ENCODE assay signal across 18 mouse cellular contexts in the genomic region with DNA sequence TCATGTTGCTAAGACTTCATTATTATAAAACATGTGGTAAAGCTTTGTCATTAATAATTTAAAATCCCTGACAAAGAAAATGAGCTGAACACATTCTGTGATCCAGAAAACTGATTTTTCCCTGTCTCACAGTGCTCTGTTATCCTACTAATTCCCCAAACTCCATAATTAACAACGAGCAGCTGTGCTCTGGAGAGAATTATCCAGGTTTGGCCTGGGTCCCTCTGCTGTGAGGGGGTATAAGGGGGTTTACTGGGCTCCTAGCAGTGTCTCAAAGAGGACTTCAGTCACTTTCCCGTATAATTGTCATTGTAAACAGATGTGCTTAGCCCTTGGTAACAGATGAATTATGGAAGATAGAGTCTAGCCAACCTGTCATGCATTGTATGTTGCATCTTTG.
DNase-seq lines count a peak whose midpoint lies in the region; ATAC-seq and TF ChIP-seq lines count a peak whose summit lies in the region.
"Had no signal": no experiment of that assay in that cellular context is flagged by ENCODE, and none has a peak within 500 bp of the region (broad histone marks: within the 10 kb centered on the region; RNA-seq: fewer than 3 reads in every experiment).

No protein-coding gene starts in this region.

- 29% methylated on average over 2 of the region's 2 CpGs for WGBS in hindbrain, embryonic 13.5 days
- WGBS in hindbrain, postnatal 0 days = 32% methylated on average over 2 of the region's 2 CpGs
- 28% methylated on average over 2 of the region's 2 CpGs for WGBS in embryonic facial prominence, embryonic 14.5 days
- 22% methylated on average over 2 of the region's 2 CpGs for WGBS in forebrain, embryonic 15.5 days
- 18% methylated on average over 2 of the region's 2 CpGs for WGBS in neural tube, embryonic 14.5 days

- H3K4me1 ChIP-seq in hindbrain, embryonic 13.5 days (replicated peaks) = peaks cover 64% of the 10 kb centered on the region
- H3K4me1 ChIP-seq in hindbrain, postnatal 0 days (ENCODE audit: insufficient read depth, low read length) = peaks cover 16% of the 10 kb centered on the region; the same call in 1 of the 2 replicates
- H3K4me1 ChIP-seq in embryonic facial prominence, embryonic 14.5 days (ENCODE audit: control insufficient read depth, insufficient read depth, low read length) = peaks cover 38% of the 10 kb centered on the region
- peaks cover 43% of the 10 kb centered on the region for H3K4me1 ChIP-seq in forebrain, embryonic 15.5 days
- peaks cover 42% of the 10 kb centered on the region for H3K4me1 ChIP-seq in neural tube, embryonic 14.5 days (ENCODE audit: control insufficient read depth, insufficient read depth, low read length)

- H3K9me3 ChIP-seq in hindbrain, embryonic 13.5 days = no peaks in the 10 kb centered on the region
- no peaks in the 10 kb centered on the region for H3K9me3 ChIP-seq in hindbrain, postnatal 0 days (ENCODE audit: low read length)
- H3K9me3 ChIP-seq in embryonic facial prominence, embryonic 14.5 days (ENCODE audit: control insufficient read depth, low read length) = no peaks in the 10 kb centered on the region
- H3K9me3 ChIP-seq in forebrain, embryonic 15.5 days = no peaks in the 10 kb centered on the region
- H3K9me3 ChIP-seq in neural tube, embryonic 14.5 days (ENCODE audit: control insufficient read depth, low read length) = no peaks in the 10 kb centered on the region

- ATAC-seq in hindbrain, embryonic 13.5 days (ENCODE audit: low FRiP score) = peak; percentile 30; the same call in 1 of the 2 replicates
- ATAC-seq in hindbrain, postnatal 0 days = no peak
- no peak for ATAC-seq in embryonic facial prominence, embryonic 14.5 days (ENCODE audit: low read depth)
- no peak for ATAC-seq in forebrain, embryonic 15.5 days (replicated peaks)
- peak; percentile 15; the same call in 1 of the 2 replicates for ATAC-seq in neural tube, embryonic 14.5 days (ENCODE audit: low read depth)
- ATAC-seq: CD4-positive, CD25-positive, alpha-beta regulatory T cell, adult 4 months; intestine, embryonic 16.5 days had no signal

- H3K9ac ChIP-seq in hindbrain, embryonic 13.5 days = no peak overlapping the region
- no peak overlapping the region for H3K9ac ChIP-seq in hindbrain, postnatal 0 days (replicated peaks; ENCODE audit: low read length)
- H3K9ac ChIP-seq in embryonic facial prominence, embryonic 14.5 days (ENCODE audit: low read depth, low read length) = no peak overlapping the region
- H3K9ac ChIP-seq in forebrain, embryonic 15.5 days (replicated peaks) = no peak overlapping the region
- no peak overlapping the region for H3K9ac ChIP-seq in neural tube, embryonic 14.5 days (replicated peaks; ENCODE audit: low read depth, low read length)

- no peak for TF ChIP-seq CTCF in hindbrain, postnatal 0 days (IDR thresholded peaks at IDR 0.05; ENCODE audit: low read depth)

- no peaks in the 10 kb centered on the region for H3K36me3 ChIP-seq in hindbrain, embryonic 13.5 days
- H3K36me3 ChIP-seq in hindbrain, postnatal 0 days (ENCODE audit: insufficient read depth, low read length) = no peaks in the 10 kb centered on the region
- no peaks in the 10 kb centered on the region for H3K36me3 ChIP-seq in embryonic facial prominence, embryonic 14.5 days (ENCODE audit: control insufficient read depth, insufficient read depth, low read length)
- H3K36me3 ChIP-seq in forebrain, embryonic 15.5 days = no peaks in the 10 kb centered on the region
- no peaks in the 10 kb centered on the region for H3K36me3 ChIP-seq in neural tube, embryonic 14.5 days (ENCODE audit: control insufficient read depth, insufficient read depth, low read length)

- H3K27ac ChIP-seq in hindbrain, embryonic 13.5 days = peak overlapping the region; percentile 81
- H3K27ac ChIP-seq in hindbrain, postnatal 0 days = no peak overlapping the region; the same call in 1 of the 2 replicates
- H3K27ac ChIP-seq in embryonic facial prominence, embryonic 14.5 days (replicated peaks; ENCODE audit: low read depth, low read length) = peak overlapping the region; percentile 53
- H3K27ac ChIP-seq in forebrain, embryonic 15.5 days (replicated peaks) = peak overlapping the region; percentile 38
- H3K27ac ChIP-seq in neural tube, embryonic 14.5 days (ENCODE audit: low read depth, low read length) = peak overlapping the region; percentile 52; the same call in 1 of the 2 replicates

- no peak overlapping the region for H3K4me2 ChIP-seq in hindbrain, embryonic 13.5 days
- H3K4me2 ChIP-seq in hindbrain, postnatal 0 days (ENCODE audit: low read depth, low read length) = no peak overlapping the region
- no peak overlapping the region for H3K4me2 ChIP-seq in embryonic facial prominence, embryonic 14.5 days (ENCODE audit: low read depth, low read length)
- H3K4me2 ChIP-seq in forebrain, embryonic 15.5 days (replicated peaks) = no peak overlapping the region
- H3K4me2 ChIP-seq in neural tube, embryonic 14.5 days (ENCODE audit: low read depth, low read length) = no peak overlapping the region

- DNase-seq in hindbrain, postnatal 0 days (ENCODE audit: low spot score) = no peak
- DNase-seq in embryonic facial prominence, embryonic 14.5 days (ENCODE audit: low spot score) = peak; percentile 47
- no peak for DNase-seq in right cerebral cortex, adult 2 months (ENCODE audit: low spot score in 2 of 2)
- DNase-seq in urinary bladder, adult 2 months (ENCODE audit: low spot score) = no peak
- DNase-seq: adrenal gland, adult 8-10 months; cerebellum, adult 2 months; heart, adult 18-20 months; kidney, postnatal 14 days; layer of hippocampus, adult 9-11 months; liver; lung, adult 18-20 months; lung, postnatal 36 days; right cerebral cortex, postnatal 25 days had no signal

- no peak overlapping the region for H3K4me3 ChIP-seq in hindbrain, embryonic 13.5 days
- H3K4me3 ChIP-seq in hindbrain, postnatal 0 days (ENCODE audit: low read length) = no peak overlapping the region
- H3K4me3 ChIP-seq in embryonic facial prominence, embryonic 14.5 days (ENCODE audit: low read depth, low read length) = no peak overlapping the region
- H3K4me3 ChIP-seq in forebrain, embryonic 15.5 days = no peak overlapping the region
- no peak overlapping the region for H3K4me3 ChIP-seq in neural tube, embryonic 14.5 days (ENCODE audit: low read depth, low read length)

- no peaks in the 10 kb centered on the region for H3K27me3 ChIP-seq in hindbrain, embryonic 13.5 days
- no peaks in the 10 kb centered on the region for H3K27me3 ChIP-seq in hindbrain, postnatal 0 days (ENCODE audit: insufficient read depth, low read length)
- no peaks in the 10 kb centered on the region for H3K27me3 ChIP-seq in embryonic facial prominence, embryonic 14.5 days (replicated peaks; ENCODE audit: control insufficient read depth, insufficient read depth, low read length)
- no peaks in the 10 kb centered on the region for H3K27me3 ChIP-seq in forebrain, embryonic 15.5 days
- H3K27me3 ChIP-seq in neural tube, embryonic 14.5 days (ENCODE audit: control insufficient read depth, insufficient read depth, low read length) = no peaks in the 10 kb centered on the region

Comparison
In these comparisons a context has a peak if more than half of its experiments do, and no peak if none do; other contexts are left out.
1. ATAC-seq: peak in hindbrain, embryonic 13.5 days (single experiment) and neural tube, embryonic 14.5 days (single experiment); none in hindbrain, postnatal 0 days (single experiment), embryonic facial prominence, embryonic 14.5 days (single experiment) and forebrain, embryonic 15.5 days (single experiment).